In the genomic region with DNA sequence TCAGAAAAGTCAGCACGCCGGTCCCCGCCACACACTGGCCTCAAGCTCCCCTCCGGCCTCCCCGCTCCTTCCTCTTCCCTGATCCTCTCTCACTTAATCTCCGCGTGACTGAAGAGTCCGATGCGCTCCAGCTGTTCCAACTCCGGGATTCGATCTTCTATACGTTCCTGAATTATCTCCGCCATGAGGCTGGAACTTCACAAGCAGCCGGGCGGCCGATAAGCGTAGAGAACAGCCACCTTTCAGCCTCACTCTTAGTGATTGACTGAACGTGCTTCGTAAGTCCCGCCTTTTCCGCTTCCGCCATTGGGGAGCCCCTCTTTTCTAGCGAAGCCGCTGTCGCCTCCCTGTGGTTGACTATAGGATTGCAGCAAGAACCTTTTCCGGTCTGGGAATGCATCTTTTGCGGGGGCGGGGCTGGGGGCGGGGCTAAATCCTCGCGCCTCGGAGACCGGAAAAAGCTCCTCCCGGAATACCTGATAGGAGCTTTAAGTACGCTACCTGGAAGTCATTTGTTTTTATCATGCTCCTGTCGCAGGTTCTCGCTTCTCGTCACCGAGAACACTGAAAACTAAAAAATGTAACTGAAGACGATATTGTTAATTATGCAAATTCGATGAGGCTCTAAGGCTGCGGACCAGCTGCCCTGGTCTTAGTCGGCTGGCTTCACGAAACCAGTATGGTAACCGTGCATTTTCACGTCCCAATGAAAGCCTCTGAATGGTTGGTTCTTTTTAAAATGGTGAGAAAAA, we compare ENCODE assay signal across 1 mouse cellular context.
TF ChIP-seq lines count a peak whose summit lies in the region.

A gene (minus strand): TSS at position 266 of the 752 bp plus-strand sequence.

TF ChIP-seq in MEL, 35 proteins besides CTCF, POLR2A, EP300 and RAD21 (continued from another document):
- TF ChIP-seq ZMIZ1 (IDR thresholded peaks at IDR 0.05; ENCODE audit: low read depth, low read length) (peak; percentile 91), MYB (IDR thresholded peaks at IDR 0.05; ENCODE audit: low read depth, low read length) (no peak), MYC (IDR thresholded peaks at IDR 0.05; ENCODE audit: low read depth, low read length) (peak; percentile 94), MAFK (IDR thresholded peaks at IDR 0.05; ENCODE audit: borderline replicate concordance, low read depth, low read length) (no peak), UBTF (IDR thresholded peaks at IDR 0.05; ENCODE audit: borderline replicate concordance, insufficient read depth, low read depth, low read length) (no peak), E2F4 (IDR thresholded peaks at IDR 0.05; ENCODE audit: borderline replicate concordance, low read depth, low read length) (no peak; the same call in 1 of the 2 replicates), NELFE (IDR thresholded peaks at IDR 0.05; ENCODE audit: low read depth, low read length) (peak; percentile 96), ZKSCAN1 (IDR thresholded peaks at IDR 0.05; ENCODE audit: low read depth, low read length) (no peak), CHD2 (IDR thresholded peaks at IDR 0.05; ENCODE audit: low read length) (no peak), SMC3 (IDR thresholded peaks at IDR 0.05; ENCODE audit: low read depth, low read length) (peak; percentile 37; the same call in 1 of the 2 replicates), JUND (IDR thresholded peaks at IDR 0.05; ENCODE audit: low read depth, low read length) (no peak), RCOR1 (IDR thresholded peaks at IDR 0.05; ENCODE audit: low read depth, low read length) (peak; percentile 59; the same call in 1 of the 2 replicates), NRF1 (IDR thresholded peaks at IDR 0.05; ENCODE audit: insufficient read depth, low read depth, low read length, poor library complexity, severe bottlenecking) (no peak), ZC3H11A (IDR thresholded peaks at IDR 0.05; ENCODE audit: low read depth, low read length) (0 out of 2 replicates have a peak, but pooled peaks have one; percentile 9)
